8 mouse cellular contexts compared by ENCODE assay signal in the genomic region with DNA sequence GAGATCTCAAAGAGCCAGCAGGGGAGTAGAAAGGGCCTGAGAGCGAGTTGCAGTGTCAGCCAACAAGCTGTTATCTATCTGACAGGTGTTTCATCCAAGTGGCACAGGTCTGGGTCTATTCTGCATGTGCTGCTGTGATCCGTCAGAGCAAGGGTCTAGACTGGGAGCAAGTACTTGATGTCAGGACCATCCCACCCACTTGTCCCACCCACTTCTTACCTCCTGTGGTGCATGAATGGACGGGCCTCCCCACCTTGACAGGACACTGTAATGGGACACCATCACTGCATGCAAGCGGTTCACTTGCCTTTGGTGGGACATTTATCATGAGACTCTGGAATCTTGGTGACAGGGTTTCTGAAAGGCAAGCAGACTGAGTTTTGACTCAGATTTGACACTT. TPM values are rescaled to one million over a fixed set of nuclear protein-coding genes. Genes with fewer than 3 reads are reported as not detected.
DNase-seq lines count a peak whose midpoint lies in the region; ATAC-seq and TF ChIP-seq lines count a peak whose summit lies in the region.

No protein-coding gene starts in this region.

- peak overlapping the region; percentile 89 for H3K4me2 ChIP-seq in liver, embryonic 12.5 days
- H3K4me2 ChIP-seq in stomach, postnatal 0 days (replicated peaks; ENCODE audit: low read depth) = peak overlapping the region; percentile 74

- intact Hi-C loops in gastrocnemius, adult 2 months (cut with DNase I) = no loop called here

- no peak for TF ChIP-seq EP300 in stomach, postnatal 0 days (optimal IDR thresholded peaks at IDR 0.05)

- peak overlapping the region; percentile 91 for H3K27ac ChIP-seq in gastrocnemius, adult 2 months
- H3K27ac ChIP-seq in liver, embryonic 12.5 days = peak overlapping the region; percentile 82
- peak overlapping the region; percentile 93 for H3K27ac ChIP-seq in stomach, postnatal 0 days (replicated peaks)

- peaks cover 70% of the 10 kb centered on the region for H3K4me1 ChIP-seq in liver, embryonic 12.5 days
- peaks cover 25% of the 10 kb centered on the region for H3K4me1 ChIP-seq in stomach, postnatal 0 days (replicated peaks; ENCODE audit: control insufficient read depth, insufficient read depth)

- DNase-seq in gastrocnemius, adult 2 months = no peak
- no peak for DNase-seq in gastrocnemius, postnatal 10 days
- DNase-seq in thymus, postnatal 0 days (ENCODE audit: low spot score) = peak; percentile 38
- DNase-seq in thymus, postnatal 4 days = no peak
- no peak for DNase-seq in stomach, postnatal 0 days (ENCODE audit: low spot score)
- DNase-seq in cerebellum, adult 11-12 months = no peak
- no peak for DNase-seq in frontal cortex, postnatal 25 days (ENCODE audit: low spot score in 2 of 2)

- WGBS in liver, embryonic 12.5 days (ENCODE audit: insufficient replicate concordance) = 25% methylated on average over 4 of the region's 4 CpGs
- WGBS in stomach, postnatal 0 days = 15% methylated on average over 4 of the region's 4 CpGs

- 0 out of 2 replicates have a peak, but pooled peaks cover 3% of the 10 kb centered on the region for H3K36me3 ChIP-seq in liver, embryonic 12.5 days
- no peaks in the 10 kb centered on the region for H3K36me3 ChIP-seq in stomach, postnatal 0 days (ENCODE audit: control insufficient read depth, insufficient read depth, low read length)

- no peak for TF ChIP-seq CTCF in gastrocnemius, adult 2 months (IDR thresholded peaks at IDR 0.05)
- no peak for TF ChIP-seq CTCF in stomach, postnatal 0 days (IDR thresholded peaks at IDR 0.05; ENCODE audit: low read depth)

- peak; percentile 13; the same call in 1 of the 2 replicates for ATAC-seq in liver, embryonic 12.5 days
- ATAC-seq in stomach, postnatal 0 days (ENCODE audit: low FRiP score, low TSS enrichment) = no peak

- no peaks in the 10 kb centered on the region for H3K9me3 ChIP-seq in liver, embryonic 12.5 days (replicated peaks)
- H3K9me3 ChIP-seq in stomach, postnatal 0 days (ENCODE audit: control insufficient read depth, low read length) = no peaks in the 10 kb centered on the region

- peak overlapping the region; percentile 84 for H3K9ac ChIP-seq in liver, embryonic 12.5 days
- H3K9ac ChIP-seq in stomach, postnatal 0 days (ENCODE audit: low read length) = peak overlapping the region; percentile 73

- peak overlapping the region; percentile 85 for H3K4me3 ChIP-seq in gastrocnemius, adult 2 months
- peak overlapping the region; percentile 72 for H3K4me3 ChIP-seq in liver, embryonic 12.5 days
- H3K4me3 ChIP-seq in stomach, postnatal 0 days (ENCODE audit: low read depth, low read length) = peak overlapping the region; percentile 55

- no peaks in the 10 kb centered on the region for H3K27me3 ChIP-seq in liver, embryonic 12.5 days (replicated peaks)
- no peaks in the 10 kb centered on the region for H3K27me3 ChIP-seq in stomach, postnatal 0 days (ENCODE audit: control insufficient read depth, insufficient read depth, low read length)

RNA-seq across cellular contexts. Expression of a gene that starts 10.0 kb away (rescaled TPM):
- total RNA-seq in gastrocnemius, adult 2 months (2021) = 10 to 100 TPM; 18.9 to 25.0 TPM
- total RNA-seq in gastrocnemius, postnatal 10 days (2021) = 10 to 100 TPM; 63.5 to 70.3 TPM
- 162 and 178 TPM in 2 replicates for polyA plus RNA-seq in thymus, postnatal 0 days (2015; fragmentation: Nextera tagmentation; extraction: Ambion mirVana)
- 56.2 and 60.7 TPM in 2 replicates for polyA plus RNA-seq in liver, embryonic 12.5 days (2016; fragmentation: Nextera tagmentation; extraction: Ambion mirVana)
- polyA plus RNA-seq in stomach, postnatal 0 days (2015; fragmentation: Nextera tagmentation; extraction: Ambion mirVana) = 418 and 496 TPM in 2 replicates

RNA-seq across cellular contexts. Expression of a gene that starts 36.1 kb away (rescaled TPM):
- 100 to 1,000 TPM in 1 of 2 experiments, 10 to 100 TPM in 1; 78.0 to 140 TPM for total RNA-seq in gastrocnemius, adult 2 months (2021)
- total RNA-seq in gastrocnemius, postnatal 10 days (2021) = 10 to 100 TPM; 24.1 to 36.7 TPM
- polyA plus RNA-seq in thymus, postnatal 0 days (2015; fragmentation: Nextera tagmentation; extraction: Ambion mirVana) = 46.0 and 46.5 TPM in 2 replicates
- 11.4 and 11.9 TPM in 2 replicates for polyA plus RNA-seq in liver, embryonic 12.5 days (2016; fragmentation: Nextera tagmentation; extraction: Ambion mirVana)
- 91.1 and 92.2 TPM in 2 replicates for polyA plus RNA-seq in stomach, postnatal 0 days (2015; fragmentation: Nextera tagmentation; extraction: Ambion mirVana)

RNA-seq across cellular contexts. Expression of a gene that starts 49.4 kb away (rescaled TPM):
- total RNA-seq in gastrocnemius, adult 2 months (2021) = 100 to 1,000 TPM; 184 to 604 TPM
- 100 to 1,000 TPM; 162 to 214 TPM for total RNA-seq in gastrocnemius, postnatal 10 days (2021)
- polyA plus RNA-seq in thymus, postnatal 0 days (2015; fragmentation: Nextera tagmentation; extraction: Ambion mirVana) = 7.5 and 7.9 TPM in 2 replicates
- 10.5 and 12.9 TPM in 2 replicates for polyA plus RNA-seq in liver, embryonic 12.5 days (2016; fragmentation: Nextera tagmentation; extraction: Ambion mirVana)
- 4.2 and 6.8 TPM in 2 replicates for polyA plus RNA-seq in stomach, postnatal 0 days (2015; fragmentation: Nextera tagmentation; extraction: Ambion mirVana)
